Mouse (Mus musculus): ENCODE measurements around the gene Opa3.

- TF ChIP-seq CTCF (IDR thresholded peaks at IDR 0.05; ENCODE audit: extremely low read depth, insufficient read depth, insufficient read length, insufficient replicate concordance), result no peak
- no peak for TF ChIP-seq POLR2A (IDR thresholded peaks at IDR 0.05; ENCODE audit: low read depth, low read length)
Measured at GRCm38 (mm10) chr7:19235092-19235671, 7.0 kb downstream of the Opa3 start.

Measured in spleen, adult 2 months (tissue).